Mouse (Mus musculus): ENCODE measurements around the gene Mettl21a.

DNA sequence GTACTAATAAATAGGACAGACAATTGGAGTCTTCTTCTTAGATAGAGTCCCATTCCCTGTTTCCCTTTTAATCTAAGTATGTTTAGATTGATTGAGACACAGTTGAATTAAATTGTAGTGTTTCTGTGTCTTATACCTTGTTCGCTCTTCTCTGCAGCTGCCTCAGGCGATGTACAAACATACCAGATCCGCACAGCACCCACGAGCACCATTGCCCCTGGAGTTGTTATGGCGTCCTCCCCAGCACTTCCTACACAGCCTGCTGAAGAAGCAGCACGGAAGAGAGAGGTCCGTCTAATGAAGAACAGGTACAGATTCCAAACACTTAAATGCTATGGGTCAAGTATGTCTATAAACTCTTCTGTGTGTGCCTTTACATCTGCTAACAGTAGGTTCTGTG lies 41.0 kb downstream of the Mettl21a start:
- TF ChIP-seq TAL1 (IDR thresholded peaks at IDR 0.05; ENCODE audit: low read length) (no peak), GATA1 (IDR thresholded peaks at IDR 0.05; ENCODE audit: low read length) (no peak)

All from erythroblast, embryonic 14.5 days (primary cell).